Mouse (Mus musculus) limb, embryonic 14.5 days (tissue): ENCODE data around the gene Pard3b. TPM values are rescaled to one million over a fixed set of nuclear protein-coding genes. Genes with fewer than 3 reads are reported as not detected.

Source experiments
- ATAC-seq: fragments of 200-750 bp; cut with Nextera tagmentation; 2 replicates; pipeline ENCODE4 v1.8.0; 2017; ENCODE audit warnings: low read depth, moderate number of reproducible peaks, moderate TSS enrichment; ENCODE audit not compliant: low FRiP score
- DNase-seq: peaks from one replicate; pipeline ENCODE4 v3.0.0-alpha.2; 2015; ENCODE audit warnings: low spot score
- H3K27ac ChIP-seq: fragments of 300-500 bp; sonication (generic); replicated peaks from 2 replicates; pipeline ENCODE4 v1.5.1; 2014; ENCODE audit warnings: low read depth, mild to moderate bottlenecking, low read length, moderate library complexity, mixed read lengths
- H3K27me3 ChIP-seq: fragments of 300-500 bp; sonication (generic); 2 replicates; pipeline ENCODE4 v1.6.1; 2014; ENCODE audit warnings: low read length, mixed read lengths; ENCODE audit not compliant: control insufficient read depth, insufficient read depth
- H3K36me3 ChIP-seq: fragments of 300-500 bp; sonication (generic); 2 replicates; pipeline ENCODE4 v1.6.1; 2014; ENCODE audit warnings: mild to moderate bottlenecking, low read length, moderate library complexity, mixed read lengths; ENCODE audit not compliant: control insufficient read depth, insufficient read depth
- H3K4me1 ChIP-seq: fragments of 300-500 bp; sonication (generic); 2 replicates; pipeline ENCODE4 v1.6.1; 2014; ENCODE audit warnings: antibody characterized with exemption, low read length, mixed read lengths; ENCODE audit not compliant: control insufficient read depth, insufficient read depth
- H3K4me2 ChIP-seq: fragments of 300-500 bp; sonication (generic); replicated peaks from 2 replicates; pipeline ENCODE4 v1.6.1; 2014; ENCODE audit warnings: low read depth, mild to moderate bottlenecking, low read length, moderate library complexity; ENCODE audit not compliant: severe bottlenecking
- H3K4me3 ChIP-seq: fragments of 300-500 bp; sonication (generic); replicated peaks from 2 replicates; pipeline ENCODE4 v1.5.1; 2014; ENCODE audit warnings: low read length
- H3K9ac ChIP-seq: fragments of 300-500 bp; sonication (generic); 2 replicates; pipeline ENCODE4 v1.6.1; 2014; ENCODE audit warnings: mild to moderate bottlenecking, low read depth, low read length, moderate library complexity; ENCODE audit not compliant: severe bottlenecking
- H3K9me3 ChIP-seq: fragments of 300-500 bp; sonication (generic); 2 replicates; pipeline ENCODE4 v1.6.1; 2016; ENCODE audit warnings: low read length; ENCODE audit not compliant: control insufficient read depth
- POLR2A ChIP-seq: fragments of 200-500 bp; IDR thresholded peaks from 2 replicates; pipeline ENCODE4 v1.8.0; 2012; ENCODE audit warnings: inconsistent platforms, mild to moderate bottlenecking, moderate library complexity, borderline replicate concordance; ENCODE audit not compliant: insufficient read depth, insufficient read length; ENCODE audit errors: extremely low read depth
- WGBS: fragments of 180-500 bp; shearing (Covaris S2); extraction: QIAGEN DNeasy Blood & Tissue Kit; methylation state at CpG from one replicate; pipeline ENCODE4 v1.1.7; 2014; 5-methylcytosine and 5-hydroxymethylcytosine counted together
- polyA plus RNA-seq, 2 experiments: library from polyadenylated mRNA; depleted of rRNA in 1 of 2; stranded (reverse) in 1 of 2; unstranded in 1 of 2; fragments of >200 nt; fragmentation: Nextera tagmentation in 1 of 2; extraction: Ambion mirVana in 1 of 2; gene quantifications; 2 replicates each; pipeline versions ENCODE4 v1.2.1 to v1.2.3; 2012 to 2014

Pard3b gene
- polyA plus RNA-seq, 2 experiments = 5.3 to 21.0 TPM

GRCm38 (mm10) chr1:61820213-61820612 lies 181.6 kb downstream of the Pard3b start:
- no peak for DNase-seq
- TF ChIP-seq POLR2A = no peak
- WGBS = 27% methylated on average over 1 of the region's 1 CpGs
- Histone ChIP-seq H3K4me3 (no peak overlapping the region), H3K9me3 (no peaks in the 10 kb centered on the region), H3K27ac (no peak overlapping the region), H3K27me3 (no peaks in the 10 kb centered on the region), H3K4me1 (no peaks in the 10 kb centered on the region), H3K9ac (no peak overlapping the region), H3K36me3 (no peaks in the 10 kb centered on the region), H3K4me2 (no peak overlapping the region)
- no peak for ATAC-seq

GRCm38 (mm10) chr1:61825560-61826191 lies 187.1 kb downstream of the Pard3b start:
- Histone ChIP-seq H3K4me1 (no peaks in the 10 kb centered on the region), H3K9me3 (no peaks in the 10 kb centered on the region), H3K36me3 (no peaks in the 10 kb centered on the region), H3K9ac (no peak overlapping the region), H3K4me3 (no peak overlapping the region), H3K27ac (no peak overlapping the region), H3K4me2 (no peak overlapping the region), H3K27me3 (no peaks in the 10 kb centered on the region)
- no peak for ATAC-seq
- 92% methylated on average over 3 of the region's 3 CpGs for WGBS
- TF ChIP-seq POLR2A = no peak
- DNase-seq = no peak

- H3K4me3 ChIP-seq = no peak overlapping the region
- H3K36me3 ChIP-seq = no peaks in the 10 kb centered on the region
- H3K27me3 ChIP-seq = no peaks in the 10 kb centered on the region
- no peak overlapping the region for H3K4me2 ChIP-seq
- peaks cover 5% of the 10 kb centered on the region for H3K4me1 ChIP-seq
- no peak for TF ChIP-seq POLR2A
- no peak overlapping the region for H3K27ac ChIP-seq
- no peak overlapping the region for H3K9ac ChIP-seq
- DNase-seq (peak; percentile 12), ATAC-seq (0 out of 2 replicates have a peak, but pooled peaks have one; percentile 65)
- WGBS = 39% methylated on average over 6 of the region's 6 CpGs
- no peaks in the 10 kb centered on the region for H3K9me3 ChIP-seq
These were observed 198.5 kb downstream of the Pard3b start for GRCm38 (mm10) chr1:61837006-61837544.

- Histone ChIP-seq H3K4me3 (no peak overlapping the region), H3K4me2 (no peak overlapping the region), H3K36me3 (no peaks in the 10 kb centered on the region), H3K9ac (no peak overlapping the region), H3K27me3 (no peaks in the 10 kb centered on the region), H3K27ac (no peak overlapping the region), H3K4me1 (no peaks in the 10 kb centered on the region; the same call in 1 of the 2 replicates), H3K9me3 (no peaks in the 10 kb centered on the region)
- no peak for TF ChIP-seq POLR2A
- ATAC-seq = no peak
- no peak for DNase-seq
These were observed 208.0 kb downstream of the Pard3b start for GRCm38 (mm10) chr1:61846606-61847005.

- H3K27me3 ChIP-seq = no peaks in the 10 kb centered on the region
- no peak for DNase-seq
- H3K9ac ChIP-seq = no peak overlapping the region
- TF ChIP-seq POLR2A = no peak
- no peaks in the 10 kb centered on the region for H3K9me3 ChIP-seq
- H3K4me3 ChIP-seq = no peak overlapping the region
- H3K4me2 ChIP-seq = no peak overlapping the region
- H3K27ac ChIP-seq = no peak overlapping the region
- 74% methylated on average over 6 of the region's 6 CpGs for WGBS
- no peaks in the 10 kb centered on the region for H3K36me3 ChIP-seq
- no peak for ATAC-seq
- H3K4me1 ChIP-seq = no peaks in the 10 kb centered on the region; the same call in 1 of the 2 replicates
These were observed 210.5 kb downstream of the Pard3b start for GRCm38 (mm10) chr1:61849029-61849714.
